Mouse (Mus musculus): ENCODE measurements around the gene Tox4. TPM values are rescaled to one million over a fixed set of nuclear protein-coding genes. Genes with fewer than 3 reads are reported as not detected.
"Not testable (repeated sequence)": the region's sequence is repeated elsewhere in the genome, so short reads cannot be mapped to it uniquely, and the experiment has no call there.

Tox4 gene
- total RNA-seq (2021), result 10 to 100 TPM; 56.1 to 63.3 TPM
- long read RNA-seq, experiment 1, full-length matches to known transcripts, result 1 of 70 reads
- long read RNA-seq, experiment 1, partial matches to known transcripts, result 62 of 70 reads
- long read RNA-seq, experiment 1, other reads (novel, unspliced or antisense), result 7 of 70 reads
- long read RNA-seq, experiment 2, full-length matches to known transcripts, result 2 of 69 reads
- long read RNA-seq, experiment 2, partial matches to known transcripts, result 61 of 69 reads
- long read RNA-seq, experiment 2, other reads (novel, unspliced or antisense), result 6 of 69 reads

DNA sequence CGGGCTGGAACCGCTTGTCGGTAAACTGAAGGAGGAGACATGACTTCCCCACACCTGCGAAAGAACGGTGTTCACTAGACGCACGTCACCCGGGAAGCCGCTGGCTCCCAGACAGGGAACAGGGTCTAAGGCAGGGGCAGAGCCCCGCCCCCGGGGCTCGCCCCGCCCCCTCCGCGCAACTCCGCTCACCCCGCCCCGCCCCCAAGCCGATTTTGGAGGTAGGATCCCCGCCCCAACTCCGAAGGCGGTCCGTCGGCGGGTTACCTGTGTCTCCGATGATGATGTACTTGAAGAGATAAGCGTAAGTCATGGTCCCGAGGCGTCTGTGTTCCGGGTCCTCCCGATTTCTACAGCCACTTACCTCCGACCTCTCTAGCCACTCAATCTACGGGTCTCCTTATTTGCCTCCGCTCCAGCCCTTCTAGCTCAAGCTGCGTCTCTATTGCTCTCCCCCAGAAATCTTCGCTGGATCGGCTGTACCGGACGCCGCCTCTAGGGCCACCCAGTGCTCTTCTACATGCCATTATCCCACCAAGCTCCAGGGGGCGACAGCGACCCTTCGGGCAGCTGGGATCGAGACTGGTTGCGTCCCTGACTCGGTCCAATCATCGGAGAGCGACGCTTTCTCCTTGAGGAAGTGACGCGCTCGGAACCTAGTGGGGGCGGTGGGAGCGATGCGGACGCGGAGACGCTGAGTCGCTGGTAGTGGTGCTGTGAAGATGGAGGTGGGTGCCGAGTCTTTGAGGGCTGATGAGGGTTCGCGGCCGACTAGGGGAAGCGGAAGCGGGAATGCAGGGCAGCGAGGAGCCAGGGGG, at the start of gene Tox4, which contains the start of gene Rab2b:
Tox4 (plus strand) TSS at position 215 of the 815 bp plus-strand sequence.
Rab2b (minus strand) TSS at position 614 of the 815 bp plus-strand sequence.
- DNase-seq (ENCODE audit: low spot score in 2 of 2), result peak; percentile 100

DNA sequence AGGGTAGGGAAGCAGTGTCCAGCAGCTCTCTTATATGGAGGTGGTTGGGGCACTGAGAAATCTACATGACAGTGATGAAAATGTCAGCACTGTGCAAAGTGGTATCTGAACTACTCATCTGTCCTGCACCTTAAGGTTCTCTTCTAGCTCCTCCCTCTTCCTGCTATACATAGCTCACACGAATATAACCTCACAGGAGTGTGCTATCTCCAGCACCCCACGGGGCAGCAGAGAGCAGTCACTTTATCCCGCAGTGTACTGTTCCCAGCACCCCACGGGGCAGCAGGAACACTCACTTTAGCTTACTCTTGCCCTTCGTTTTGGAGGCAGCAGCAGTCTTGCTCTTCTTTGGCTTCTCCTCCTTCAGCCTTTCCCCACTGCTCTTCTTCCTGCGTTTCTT, 46.7 kb upstream of the Tox4 start:
- DNase-seq (ENCODE audit: low spot score in 2 of 2), result no peak

- DNase-seq (ENCODE audit: low spot score in 2 of 2), result no peak
Measured at GRCm38 (mm10) chr14:52235165-52235564, 43.8 kb upstream of the Tox4 start.

DNA sequence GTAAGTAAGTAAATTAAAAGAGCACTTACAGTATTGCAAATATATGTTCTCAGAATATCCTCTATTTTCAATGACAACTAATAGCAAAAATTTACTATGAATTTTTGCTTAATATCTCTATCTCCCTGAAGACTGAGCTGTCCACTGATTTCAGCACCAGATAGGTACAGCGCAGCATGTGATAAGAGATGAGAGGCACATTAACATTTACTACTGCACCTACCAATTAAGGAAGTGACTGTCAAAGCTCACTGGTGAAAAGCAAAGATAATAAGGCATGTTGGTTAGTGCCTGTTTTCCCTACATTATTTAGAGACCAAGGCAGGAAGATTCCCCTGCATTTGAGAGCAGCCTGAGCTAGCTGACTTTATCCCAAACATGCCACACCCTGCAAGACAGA, 42.7 kb upstream of the Tox4 start:
- DNase-seq (ENCODE audit: low spot score in 2 of 2), result no peak

DNA sequence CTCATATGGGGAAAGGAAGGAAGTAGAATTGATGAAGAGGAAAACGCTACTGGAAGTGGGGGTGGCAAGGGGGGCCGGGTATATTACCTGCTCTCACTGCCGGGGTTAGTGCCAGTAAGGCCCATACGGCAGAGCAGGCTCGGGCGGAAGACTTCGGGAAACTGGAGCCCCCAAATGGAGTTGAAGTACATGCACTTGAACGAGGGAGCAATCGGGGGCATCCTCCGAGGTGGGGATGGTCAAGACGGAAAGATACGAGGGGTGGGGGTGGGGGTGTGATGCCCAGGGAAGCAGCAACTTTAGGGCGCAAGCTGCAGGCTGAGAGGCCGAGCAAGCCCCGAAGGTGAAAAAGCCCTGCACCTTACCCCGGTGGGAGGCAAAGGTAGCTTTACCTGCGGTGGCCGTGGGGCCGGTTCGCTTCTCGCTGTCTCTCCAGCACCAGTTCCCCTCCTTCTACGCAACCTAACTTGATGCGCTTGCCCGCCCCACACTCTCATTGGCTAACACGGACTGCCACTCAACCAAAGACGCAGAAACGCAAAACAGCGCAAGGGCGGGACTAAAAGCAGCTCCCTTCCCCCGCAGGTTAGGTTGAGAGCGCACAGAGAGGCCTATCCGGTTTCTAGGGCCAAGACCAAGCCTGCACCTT, 34.8 kb upstream of the Tox4 start:
- DNase-seq (ENCODE audit: low spot score in 2 of 2), result peak; percentile 98 to 99

DNA sequence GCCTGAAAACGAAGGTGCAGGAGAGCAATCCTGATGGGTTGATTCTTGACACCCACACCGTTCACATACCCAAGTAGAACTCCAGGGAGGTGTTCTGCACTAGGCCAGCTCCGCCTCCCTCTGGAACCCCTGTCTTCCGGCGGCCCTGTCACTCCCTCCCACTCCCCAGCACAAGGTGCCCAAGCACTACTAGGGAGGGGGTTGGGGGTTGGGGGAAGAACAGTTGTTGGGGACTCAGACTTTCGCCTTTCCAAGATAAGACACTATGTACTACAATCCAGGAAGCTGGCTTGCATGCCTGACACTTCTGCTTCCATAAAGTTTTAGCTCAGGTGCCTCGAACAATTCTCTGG, 34.3 kb upstream of the Tox4 start:
- DNase-seq (ENCODE audit: low spot score in 2 of 2), result no peak

- no peak for DNase-seq (ENCODE audit: low spot score in 2 of 2)
Measured at GRCm38 (mm10) chr14:52246129-52246528, 32.8 kb upstream of the Tox4 start.

DNA sequence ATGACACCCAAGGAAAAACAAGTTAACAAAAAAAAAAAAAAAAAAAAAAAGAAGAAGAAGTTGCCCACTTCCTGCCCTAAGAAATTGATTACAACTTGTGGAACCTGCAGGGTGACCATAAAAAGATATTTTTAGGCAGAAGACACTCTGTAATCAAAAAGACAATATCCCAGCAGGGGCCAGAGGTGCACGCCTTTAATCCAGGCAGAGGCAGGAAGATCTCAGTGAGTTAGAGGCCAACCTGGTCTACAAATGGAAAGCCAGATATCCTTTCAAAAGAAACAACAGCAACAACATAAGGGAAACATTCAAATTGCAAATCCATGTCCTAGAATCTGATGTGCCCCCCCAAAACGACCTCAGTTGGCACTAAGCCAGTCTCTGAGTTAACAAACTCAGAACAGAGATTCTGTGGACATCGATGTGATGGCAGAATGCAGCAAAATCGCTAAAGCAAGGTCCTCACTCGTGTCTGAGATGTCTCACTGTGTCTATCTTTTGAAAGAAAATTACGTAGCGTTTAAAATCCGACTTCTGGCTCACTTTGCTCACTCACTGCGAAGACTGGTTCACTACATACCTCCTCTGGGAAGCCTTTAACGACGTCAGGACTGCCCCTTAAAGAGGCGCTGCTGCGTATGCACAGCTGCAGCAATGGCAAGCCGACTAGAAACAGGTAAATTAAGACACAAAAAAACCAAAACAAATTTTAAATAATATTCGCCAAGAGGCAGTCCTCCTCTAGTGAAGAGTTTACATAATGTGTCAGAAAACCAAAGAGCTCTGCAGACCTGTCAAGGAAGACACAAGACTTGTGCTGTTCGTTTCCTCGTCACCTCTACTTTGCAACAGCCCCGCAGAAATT, 22.4 kb upstream of the Tox4 start:
- no peak for DNase-seq (ENCODE audit: low spot score in 2 of 2)

DNA sequence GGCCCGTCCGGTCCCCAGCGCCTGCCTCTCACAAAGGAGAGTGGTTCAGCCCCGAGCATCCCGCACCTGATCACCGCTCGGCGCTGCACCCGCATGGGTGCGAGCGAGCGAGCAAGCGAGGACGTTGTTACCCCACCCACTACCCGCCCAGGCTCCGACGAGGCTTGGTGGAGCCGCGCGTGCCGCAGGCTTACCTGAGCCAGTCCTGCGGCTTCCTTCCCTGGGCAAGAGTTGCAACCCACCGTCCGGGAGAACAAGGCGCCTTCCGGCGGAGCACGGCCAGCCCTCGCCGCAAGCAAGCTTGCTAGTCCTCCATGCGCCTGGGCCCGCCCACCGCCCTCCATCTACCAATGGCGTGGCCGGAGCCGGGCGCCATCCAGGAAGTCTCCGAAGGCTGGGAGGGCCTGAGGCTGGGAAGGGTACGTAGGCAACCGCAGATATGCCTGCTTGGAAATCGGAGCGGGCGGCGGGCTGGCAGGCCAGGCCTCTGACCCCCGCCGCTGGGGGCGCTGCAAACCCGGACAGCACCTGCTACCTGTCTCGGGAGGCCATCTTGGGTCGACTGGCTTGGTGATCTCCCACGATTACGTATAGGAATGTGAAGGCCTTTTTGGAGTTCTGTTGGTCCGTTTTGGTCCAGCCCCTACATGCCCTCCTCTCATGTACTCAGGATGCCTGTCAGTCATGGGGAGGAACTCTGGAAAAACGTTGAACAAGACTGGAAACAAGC, 21.3 kb upstream of the Tox4 start, which contains the start of gene Chd8:
Chd8 (minus strand) TSS at position 297 of the 730 bp plus-strand sequence.
- peak; percentile 98 for DNase-seq (ENCODE audit: low spot score in 2 of 2)

DNA sequence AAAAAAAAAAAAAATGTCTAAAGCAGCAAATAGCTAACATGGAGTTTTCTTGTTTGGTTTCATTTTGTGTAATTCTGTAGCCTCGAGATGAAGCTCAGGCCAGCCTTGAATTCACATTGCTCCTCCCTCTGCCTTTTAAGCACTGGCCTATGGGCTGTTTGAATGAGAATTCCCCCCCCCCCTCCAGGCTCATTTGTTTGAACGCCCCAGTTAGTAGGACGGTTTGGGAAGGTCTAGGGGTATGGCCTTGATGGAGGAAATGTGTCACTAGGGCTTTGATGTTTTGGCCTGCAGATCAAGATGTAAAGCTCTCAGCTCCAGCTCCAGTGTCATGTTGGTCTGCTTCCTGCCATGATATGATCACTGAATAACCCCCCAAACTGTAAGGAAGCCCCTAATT, 6.2 kb upstream of the Tox4 start:
- no peak for DNase-seq (ENCODE audit: low spot score in 2 of 2)

GRCm38 (mm10) chr14:52277210-52277609, 1.7 kb upstream of the Tox4 start:
- DNase-seq (ENCODE audit: low spot score in 2 of 2), result no peak

DNA sequence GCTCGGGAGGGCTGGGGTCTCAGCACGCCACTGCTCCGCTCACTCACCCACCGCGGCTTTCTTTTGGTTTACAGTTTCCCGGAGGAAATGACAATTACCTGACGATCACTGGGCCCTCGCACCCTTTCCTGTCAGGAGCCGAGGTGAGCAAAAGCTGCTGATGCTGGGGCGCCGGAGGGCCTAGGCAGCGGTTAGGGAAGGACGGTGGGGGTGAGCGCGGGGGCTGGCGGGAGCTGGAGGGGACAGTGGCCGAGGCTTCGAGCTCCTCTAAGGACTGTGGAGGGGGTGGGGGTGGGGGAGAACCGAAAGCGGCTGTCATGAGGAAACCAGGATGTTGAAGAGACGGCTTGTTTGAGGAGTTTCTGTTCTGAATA, 788 bp downstream of the Tox4 start:
- no peak for DNase-seq (ENCODE audit: low spot score in 2 of 2)

DNA sequence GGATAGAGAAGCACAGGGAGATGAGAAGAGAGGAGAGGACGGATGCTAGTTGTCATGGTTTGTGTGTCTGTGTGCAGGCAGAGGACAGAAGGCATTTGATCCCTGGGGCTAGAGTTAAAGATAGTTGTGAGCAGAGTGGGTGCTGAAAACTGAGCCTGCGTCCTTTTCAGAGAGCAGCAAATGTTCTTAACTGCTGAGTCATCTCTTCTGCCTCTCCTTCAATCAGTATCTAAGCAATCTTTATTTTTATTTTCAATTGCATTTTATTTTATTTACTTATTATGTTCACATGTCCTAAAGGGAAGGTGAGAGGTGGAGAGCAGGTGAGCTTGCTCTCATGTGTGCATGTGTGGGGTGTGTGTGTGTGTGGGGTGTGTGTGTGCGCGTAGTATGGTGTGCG, 4.7 kb downstream of the Tox4 start:
- no peak for DNase-seq (ENCODE audit: low spot score in 2 of 2)

- DNase-seq (ENCODE audit: low spot score in 2 of 2), result no peak
Measured at GRCm38 (mm10) chr14:52284191-52284590, 5.2 kb downstream of the Tox4 start.

- no peak for DNase-seq (ENCODE audit: low spot score in 2 of 2)
Measured at GRCm38 (mm10) chr14:52295558-52296264, 16.8 kb downstream of the Tox4 start.

DNA sequence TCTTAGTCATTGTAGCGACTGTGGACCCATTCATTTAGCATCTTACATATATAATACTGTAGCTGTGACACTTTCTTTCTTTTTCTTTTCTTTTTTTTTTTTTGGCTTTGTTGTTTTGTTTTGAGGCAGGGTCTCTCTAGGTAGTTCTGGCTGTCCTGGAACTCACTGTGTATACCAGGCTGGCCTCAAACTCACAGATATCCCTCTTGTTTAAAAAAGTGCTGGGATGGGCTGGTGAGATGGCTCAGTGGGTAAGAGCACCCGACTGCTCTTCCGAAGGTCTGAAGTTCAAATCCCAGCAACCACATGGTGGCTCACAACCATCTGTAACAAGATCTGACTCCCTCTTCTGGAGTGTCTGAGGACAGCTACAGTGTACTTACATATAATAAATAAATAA, 24.6 kb downstream of the Tox4 start:
- DNase-seq (ENCODE audit: low spot score in 2 of 2), result not testable (repeated sequence)

DNA sequence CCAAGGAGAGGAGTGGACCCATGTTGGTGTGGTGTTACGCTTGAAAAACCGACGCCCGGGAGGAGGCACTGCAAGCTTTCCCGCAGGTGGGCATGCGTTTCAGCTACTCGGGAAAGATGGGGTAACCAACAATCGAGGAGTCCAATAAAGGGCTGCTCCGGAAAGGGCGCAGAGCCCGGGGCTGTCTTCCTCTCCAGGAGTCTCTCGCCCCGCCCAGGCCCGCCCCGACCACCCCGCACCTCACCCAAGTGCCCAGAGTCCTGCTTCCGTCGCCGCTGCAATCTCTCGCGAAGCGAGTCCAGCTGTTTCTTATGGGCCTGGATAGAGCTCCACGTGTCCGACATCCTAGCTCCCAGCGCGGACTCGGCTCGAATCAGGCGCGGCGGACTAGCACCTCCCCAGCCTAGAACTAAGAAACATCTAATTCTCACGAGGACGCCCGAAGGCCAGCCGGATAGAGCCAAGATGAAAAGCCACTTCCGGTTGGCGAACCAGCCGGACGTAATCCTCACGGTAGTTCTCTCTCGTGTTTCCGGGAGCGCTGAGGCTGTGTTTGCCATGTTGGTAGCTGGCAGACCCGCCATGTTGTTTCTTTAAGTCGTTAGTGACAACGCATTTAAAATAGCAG, 25.8 kb downstream of the Tox4 start, which contains the start of gene Mettl3:
Mettl3 (minus strand) TSS at position 485 of the 628 bp plus-strand sequence.
- peak; percentile 90 to 95 for DNase-seq (ENCODE audit: low spot score in 2 of 2)

DNA sequence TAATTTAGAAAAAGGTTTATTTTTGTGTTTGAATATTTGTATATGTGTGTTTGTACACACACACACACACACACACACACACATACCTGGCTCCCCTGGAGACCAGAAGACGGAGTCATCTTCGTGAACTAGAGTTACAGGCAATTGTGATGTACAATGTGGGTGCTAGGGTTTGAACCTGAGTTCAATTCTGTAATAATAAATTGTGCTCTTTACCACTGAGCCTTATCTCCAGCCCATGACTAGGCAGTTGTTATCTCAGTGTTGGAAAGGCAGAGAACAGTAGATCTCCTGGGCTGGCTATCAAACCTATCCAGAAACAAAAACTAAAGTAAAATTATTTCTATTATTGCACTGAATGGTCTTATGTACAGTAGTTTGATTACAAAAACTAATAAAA, 27.2 kb downstream of the Tox4 start:
- no peak for DNase-seq (ENCODE audit: low spot score in 2 of 2)

GRCm38 (mm10) chr14:52310343-52310742, 31.4 kb downstream of the Tox4 start:
- DNase-seq (ENCODE audit: low spot score in 2 of 2), result not testable (repeated sequence)

Measured in layer of hippocampus, postnatal 14 days (tissue).